ENCODE assay signal across 14 mouse cellular contexts in genomic region chr13:105150006-105150405, GRCm38 (mm10).
"Had no signal": no experiment of that assay in that cellular context is flagged by ENCODE, and none has a peak within 500 bp of the region (broad histone marks: within the 10 kb centered on the region; RNA-seq: fewer than 3 reads in every experiment).

No protein-coding gene starts in this region.

- DNase-seq: gastrocnemius, postnatal 10 days; gastrocnemius, postnatal 36 days; heart, adult 11 months; heart, adult 2 months; heart, postnatal 14 days; heart, postnatal 36 days; kidney, adult 11 months; kidney, adult 2 months; kidney, adult 9 months; kidney, postnatal 14 days; kidney, postnatal 36 days; layer of hippocampus, adult 9-11 months; layer of hippocampus, postnatal 36 days; left cerebral cortex, postnatal 4 days had no signal
